Mouse (Mus musculus) heart, postnatal 25 days (tissue): ENCODE data around the gene Hexb. TPM values are rescaled to one million over a fixed set of nuclear protein-coding genes. Genes with fewer than 3 reads are reported as not detected.
"Not testable (repeated sequence)": the region's sequence is repeated elsewhere in the genome, so short reads cannot be mapped to it uniquely, and the experiment has no call there.

Source experiments
- DNase-seq: peaks from one replicate; pipeline ENCODE4 v3.0.0; 2022; ENCODE audit warnings: low spot score
- intact Hi-C: fragments of 180-260 bp; cut with DNase I; formaldehyde crosslinking; loops from one replicate; pipeline ENCODE4 v1.15.1; 2025
- total RNA-seq, 2 experiments: library from RNA; stranded (reverse); gene quantifications; 2 replicates each; pipeline ENCODE4 v1.2.3; 2021

Hexb gene
- total RNA-seq, 2 experiments from 2014 or later: 20.8 to 23.2 TPM

DNA sequence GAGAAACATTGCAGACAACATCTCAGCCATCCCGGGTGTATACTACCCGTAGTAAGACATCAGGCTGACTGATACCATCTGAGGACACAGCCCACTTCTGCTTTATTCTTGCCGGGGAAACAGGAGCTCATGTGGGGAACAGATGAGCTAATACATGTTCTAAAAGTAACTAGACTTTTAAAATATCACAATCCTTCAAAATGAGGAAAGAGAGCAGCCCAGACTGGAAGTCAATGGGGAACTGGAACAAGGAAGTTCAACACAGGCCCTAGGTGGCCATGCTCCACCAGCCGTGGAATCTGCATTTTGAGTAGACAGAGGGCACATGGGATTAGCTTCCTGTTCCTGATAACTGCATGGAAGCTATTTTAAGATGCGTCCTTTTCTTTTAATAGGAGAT lies 10.5 kb downstream of the Hexb start:
- intact Hi-C loops: no loop called here
- DNase-seq: no peak

DNA sequence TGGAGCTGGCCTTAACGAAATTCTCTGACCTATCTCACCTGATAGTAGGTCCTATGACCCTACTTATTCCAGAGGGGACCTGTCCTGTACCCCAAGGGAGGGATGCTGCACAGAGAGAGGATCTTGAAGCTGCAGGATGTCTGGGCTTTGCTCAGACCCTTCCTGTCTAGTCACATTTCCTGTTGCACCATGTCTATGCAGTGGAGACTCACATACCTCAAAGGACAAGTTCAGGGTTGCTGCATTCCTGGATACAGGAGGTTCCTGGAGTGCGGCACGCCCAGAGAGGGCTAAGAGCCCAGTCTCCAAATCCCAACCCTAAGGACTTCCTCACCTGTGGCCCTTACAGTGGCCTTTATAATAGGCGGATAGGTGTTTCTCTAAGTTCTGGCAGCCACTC lies 11.8 kb downstream of the Hexb start:
- intact Hi-C loops: no loop called here
- no peak for DNase-seq

GRCm38 (mm10) chr13:97184656-97185055 lies 13.5 kb downstream of the Hexb start:
- intact Hi-C loops: no loop called here
- no peak for DNase-seq

DNA sequence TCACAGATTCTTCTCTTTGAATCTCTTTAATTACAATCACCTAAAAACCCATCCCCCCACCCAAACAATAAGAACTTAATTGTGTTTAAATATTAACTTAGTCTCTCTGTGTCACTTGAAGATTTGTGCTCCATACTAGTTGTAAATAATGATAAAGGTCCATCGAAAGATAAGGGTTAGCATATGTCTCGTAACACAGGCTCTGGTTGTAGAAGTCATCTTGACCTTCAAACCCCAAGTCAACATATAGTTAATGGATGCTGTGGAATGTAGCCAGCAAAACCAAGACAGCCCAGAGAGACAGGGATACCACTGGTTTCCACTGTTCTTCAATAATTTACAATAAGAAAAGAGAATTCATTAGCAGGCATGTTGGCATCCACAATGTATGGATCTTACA lies 14.0 kb downstream of the Hexb start:
- intact Hi-C loops: no loop called here

GRCm38 (mm10) chr13:97182821-97183220 lies 15.3 kb downstream of the Hexb start:
- intact Hi-C loops: no loop called here
- DNase-seq: no peak

More for the DNA sequence above, 14.0 kb downstream of the Hexb start:
- DNase-seq: no peak

GRCm38 (mm10) chr13:97180113-97180828 lies 17.9 kb downstream of the Hexb start:
- no peak for DNase-seq
- intact Hi-C loops: no loop called here

- intact Hi-C loops: no loop called here
- no peak for DNase-seq
Observed at GRCm38 (mm10) chr13:97178943-97179342, 19.2 kb downstream of the Hexb start.

DNA sequence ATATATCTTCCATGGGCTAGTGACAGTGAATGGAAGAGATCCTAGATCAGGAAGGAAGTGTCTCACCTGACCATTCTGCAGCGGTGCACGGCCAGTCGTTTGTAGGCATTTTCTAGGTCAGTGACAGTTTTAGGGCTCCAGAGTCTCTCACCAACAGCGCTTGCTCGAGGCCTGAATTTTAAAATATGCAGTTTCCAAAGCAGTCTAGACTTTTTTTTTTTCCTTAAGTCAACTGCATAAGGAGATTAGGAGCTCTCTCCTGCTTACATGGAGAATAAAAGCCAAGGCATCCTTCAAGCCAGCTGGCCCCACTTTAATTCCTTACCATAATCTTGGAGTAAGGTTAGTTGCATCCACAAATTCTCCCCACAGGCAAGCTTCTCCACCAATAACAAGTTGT lies 21.4 kb downstream of the Hexb start:
- intact Hi-C loops: no loop called here
- no peak for DNase-seq

DNA sequence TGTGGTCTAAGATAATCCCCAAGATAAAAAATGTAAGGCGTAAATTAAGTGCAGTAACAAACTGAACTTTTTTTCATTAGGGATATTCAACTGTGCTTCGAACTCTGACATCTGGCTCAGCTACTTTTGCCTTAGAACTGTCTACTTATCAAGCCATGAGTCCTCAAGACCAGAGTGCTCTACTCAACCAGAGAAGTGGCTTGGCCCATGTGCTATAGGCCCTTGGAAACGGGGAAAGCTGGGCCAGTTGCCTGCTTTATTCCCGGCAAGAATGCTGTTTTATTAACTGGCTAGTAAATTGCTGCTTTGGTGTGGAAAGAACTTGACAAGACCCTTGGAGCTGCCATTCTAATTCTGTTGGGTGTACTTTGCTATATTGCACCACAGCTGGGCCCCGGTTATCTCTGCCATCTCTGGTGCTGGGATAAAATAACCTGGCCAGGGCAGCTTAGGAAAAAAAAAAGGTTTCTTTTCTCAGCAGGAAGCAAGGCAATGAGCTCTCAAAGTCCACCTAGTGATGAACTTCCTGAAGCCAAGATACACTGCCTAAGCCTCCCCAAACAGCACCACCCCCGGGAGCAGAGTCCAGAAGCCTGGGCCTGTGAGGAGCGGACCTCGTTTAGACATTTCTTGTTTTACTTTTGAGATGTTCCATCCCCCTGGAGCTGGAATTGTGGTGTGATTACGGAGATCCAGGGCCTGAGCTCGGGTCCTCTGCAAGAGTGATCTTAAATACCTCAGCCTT lies 22.5 kb downstream of the Hexb start:
- intact Hi-C loops: no loop called here
- DNase-seq: no peak

GRCm38 (mm10) chr13:97145834-97146233 lies 52.3 kb downstream of the Hexb start:
- no peak for DNase-seq
- intact Hi-C loops: no loop called here

DNA sequence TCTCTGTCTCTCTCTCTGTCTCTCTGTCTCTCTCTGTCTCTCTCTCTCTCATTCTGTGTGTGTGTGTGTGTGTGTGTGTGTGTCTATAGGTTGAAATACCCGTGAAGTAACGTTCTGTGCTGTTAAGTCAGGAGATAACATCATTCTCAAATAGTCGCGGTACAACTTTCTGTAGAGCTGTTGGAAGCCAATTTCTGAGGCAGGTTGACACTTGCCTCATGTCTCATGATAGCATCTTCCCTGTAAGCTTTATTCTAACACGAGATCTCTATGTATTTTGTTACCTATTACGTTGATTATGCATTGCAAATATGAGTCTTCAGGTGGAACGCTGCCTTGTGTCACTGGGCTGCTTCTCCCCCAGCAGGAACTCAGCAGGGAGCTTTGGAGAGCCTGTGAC lies 55.8 kb downstream of the Hexb start:
- DNase-seq: no peak
- intact Hi-C loops: no loop called here

GRCm38 (mm10) chr13:97138404-97138931 lies 59.7 kb downstream of the Hexb start:
- intact Hi-C loops: not testable (repeated sequence)

GRCm38 (mm10) chr13:97137466-97138400 lies 60.4 kb downstream of the Hexb start, which contains the start of the genes Gfm2 and Nsa2:
Gene Gfm2 (plus strand): TSS chr13:97137937.
Gene Nsa2 (minus strand): TSS chr13:97137937.
- intact Hi-C loops: no loop called here
- DNase-seq: peak; percentile 78

More at GRCm38 (mm10) chr13:97138404-97138931, 59.7 kb downstream of the Hexb start:
- DNase-seq: not testable (repeated sequence)

DNA sequence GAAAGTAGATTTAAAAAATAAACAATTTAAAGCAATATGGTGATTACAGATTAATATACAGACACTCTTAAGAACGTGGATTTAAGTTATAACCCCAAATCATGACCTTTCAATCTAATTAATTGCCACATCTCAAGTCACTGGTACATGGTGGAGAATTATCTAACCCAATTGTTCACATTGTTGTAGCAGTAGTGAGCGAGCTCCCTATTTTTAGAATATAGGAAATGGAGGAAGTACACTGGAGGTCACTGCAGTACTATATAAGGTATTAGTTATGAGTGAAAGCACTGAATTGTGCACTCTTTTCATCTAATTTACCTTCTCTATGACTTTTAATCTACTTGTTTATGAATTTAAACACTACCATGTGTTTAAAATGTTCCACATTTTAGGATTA lies 67.7 kb downstream of the Hexb start:
- intact Hi-C loops, DNase-seq: not testable (repeated sequence)

DNA sequence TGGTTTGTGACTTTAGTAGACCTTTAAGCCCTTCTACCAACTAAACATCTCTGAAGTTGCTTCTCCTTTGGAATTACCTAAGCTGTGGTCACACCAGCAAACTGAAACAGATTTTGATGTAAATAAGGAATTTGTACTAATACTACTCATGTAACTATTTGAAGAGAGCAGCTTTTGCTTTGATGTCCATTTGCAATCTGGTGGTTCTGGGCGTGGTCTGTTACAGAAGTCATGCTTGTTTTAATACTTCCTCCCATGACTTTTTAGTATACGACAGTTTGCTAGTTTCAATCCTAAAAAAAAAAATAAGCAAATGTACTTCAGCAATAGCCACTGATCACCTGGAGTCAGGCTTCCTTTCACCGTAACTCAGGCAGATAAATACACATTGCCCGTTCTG lies 68.5 kb downstream of the Hexb start:
- DNase-seq, intact Hi-C loops: not testable (repeated sequence)

Other genes with a start within 250 kb of the Hexb start
- not detected for gene 1700029F12Rik, start 164.0 kb downstream of the Hexb start, total RNA-seq
- under 1 TPM; 0.10 to 0.20 TPM for gene Fam169a, start 131.1 kb downstream of the Hexb start, total RNA-seq
- gene Gm6169, start 99.1 kb downstream of the Hexb start, total RNA-seq: 10 to 100 TPM in 1 of 2 experiments, not detected in 1; 10.5 TPM
- gene Gfm2, start 60.4 kb downstream of the Hexb start, total RNA-seq: 10 to 100 TPM; 49.0 to 51.3 TPM
- 10 to 100 TPM; 42.8 to 43.9 TPM for gene Nsa2, start 60.4 kb downstream of the Hexb start, total RNA-seq
- gene Enc1, start 42.7 kb upstream of the Hexb start, total RNA-seq: 1 to 10 TPM; 5.6 to 6.4 TPM